Mouse (Mus musculus): ENCODE measurements around the gene Tpsg1.

DNA sequence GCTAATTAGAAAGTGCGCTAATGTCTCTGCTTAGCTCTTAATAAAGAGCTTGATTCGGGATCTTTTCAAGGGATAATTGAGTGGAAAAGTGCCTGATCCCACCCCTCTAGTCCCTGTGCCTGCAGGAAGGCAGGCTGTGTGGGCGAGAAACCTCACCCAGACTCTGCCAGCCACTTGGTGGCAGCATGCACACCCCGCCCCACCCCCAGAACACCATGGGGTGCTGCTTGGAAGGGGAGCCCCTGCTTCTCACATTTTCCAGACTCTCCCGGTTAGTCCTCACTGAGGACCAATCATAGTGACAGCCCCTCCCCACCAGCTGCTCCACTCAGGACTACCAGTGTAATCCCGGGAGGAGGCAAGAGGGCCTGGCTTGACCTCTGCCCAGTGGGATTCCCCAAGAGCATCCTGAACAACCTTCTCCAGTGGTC, 37.0 kb downstream of the Tpsg1 start:
- TF ChIP-seq EP300 (IDR thresholded peaks at IDR 0.05) (no peak), CTCF (IDR thresholded peaks at IDR 0.05) (no peak)

All from lung, postnatal 0 days (tissue).